8 mouse cellular contexts compared by ENCODE assay signal in genomic region chr4:135683553-135683952, GRCm38 (mm10). TPM values are rescaled to one million over a fixed set of nuclear protein-coding genes. Genes with fewer than 3 reads are reported as not detected.
A peak's percentile ranks its signal among the peaks of the same experiment; 100 is the strongest.
DNase-seq lines count a peak whose midpoint lies in the region; ATAC-seq and TF ChIP-seq lines count a peak whose summit lies in the region.
"Had no signal": no experiment of that assay in that cellular context is flagged by ENCODE, and none has a peak within 500 bp of the region (broad histone marks: within the 10 kb centered on the region; RNA-seq: fewer than 3 reads in every experiment).

No protein-coding gene starts in this region.

- peaks cover 48% of the 10 kb centered on the region for H3K27me3 ChIP-seq in hindbrain, embryonic 14.5 days (ENCODE audit: control insufficient read depth, insufficient read depth, low read length)
- H3K27me3 ChIP-seq in hindbrain, embryonic 12.5 days: peaks cover 45% of the 10 kb centered on the region
- peaks cover 23% of the 10 kb centered on the region for H3K27me3 ChIP-seq in C2C12 (ENCODE audit: control insufficient read depth, insufficient read depth, insufficient read length)
- H3K27me3 ChIP-seq in kidney, postnatal 0 days (ENCODE audit: insufficient read depth, low read length): no peaks in the 10 kb centered on the region
- H3K27me3 ChIP-seq in stomach, postnatal 0 days (ENCODE audit: control insufficient read depth, insufficient read depth, low read length): no peaks in the 10 kb centered on the region

- H3K27ac ChIP-seq in hindbrain, embryonic 14.5 days: no peak overlapping the region
- H3K27ac ChIP-seq in hindbrain, embryonic 12.5 days: no peak overlapping the region
- H3K27ac ChIP-seq in kidney, postnatal 0 days: no peak overlapping the region
- no peak overlapping the region for H3K27ac ChIP-seq in stomach, postnatal 0 days (replicated peaks)
- H3K27ac ChIP-seq: limb, embryonic 12.5 days had no signal

- H3ac ChIP-seq in C2C12 (ENCODE audit: control insufficient read depth, insufficient read length, low read depth): no peak overlapping the region

- no peak overlapping the region for H3K4me2 ChIP-seq in hindbrain, embryonic 14.5 days (replicated peaks)
- no peak overlapping the region for H3K4me2 ChIP-seq in hindbrain, embryonic 12.5 days (replicated peaks)
- no peak overlapping the region for H3K4me2 ChIP-seq in kidney, postnatal 0 days (ENCODE audit: low read length)
- H3K4me2 ChIP-seq in stomach, postnatal 0 days (replicated peaks; ENCODE audit: low read depth): no peak overlapping the region
- H3K4me2 ChIP-seq: limb, embryonic 12.5 days had no signal

- peak; percentile 11 for TF ChIP-seq CTCF in C2C12 (IDR thresholded peaks at IDR 0.05; ENCODE audit: control insufficient read depth, insufficient read depth, insufficient read length)
- TF ChIP-seq CTCF in kidney, postnatal 0 days (IDR thresholded peaks at IDR 0.05; ENCODE audit: low read depth): peak; percentile 78
- peak; percentile 81 for TF ChIP-seq CTCF in stomach, postnatal 0 days (IDR thresholded peaks at IDR 0.05; ENCODE audit: low read depth)

- peak; percentile 45 for DNase-seq in hindbrain, embryonic 14.5 days (ENCODE audit: low spot score)
- DNase-seq in MN1 (ENCODE audit: low spot score): peak; percentile 25
- peak; percentile 71 for DNase-seq in kidney, postnatal 0 days (ENCODE audit: low spot score)
- peak; percentile 77 for DNase-seq in stomach, postnatal 0 days (ENCODE audit: low spot score)
- no peak for DNase-seq in thymus, postnatal 36 days

- H3K9me3 ChIP-seq in hindbrain, embryonic 14.5 days (ENCODE audit: control insufficient read depth, low read length): no peaks in the 10 kb centered on the region
- no peaks in the 10 kb centered on the region for H3K9me3 ChIP-seq in hindbrain, embryonic 12.5 days (replicated peaks)
- H3K9me3 ChIP-seq in kidney, postnatal 0 days (replicated peaks; ENCODE audit: low read length): no peaks in the 10 kb centered on the region
- no peaks in the 10 kb centered on the region for H3K9me3 ChIP-seq in stomach, postnatal 0 days (ENCODE audit: control insufficient read depth, low read length)
- H3K9me3 ChIP-seq: limb, embryonic 12.5 days had no signal

- H3K4me1 ChIP-seq in hindbrain, embryonic 14.5 days (replicated peaks; ENCODE audit: control insufficient read depth, insufficient read depth, low read length): peaks cover 7% of the 10 kb centered on the region; the same call in 1 of the 2 replicates
- H3K4me1 ChIP-seq in hindbrain, embryonic 12.5 days: peaks cover 16% of the 10 kb centered on the region
- no peaks in the 10 kb centered on the region for H3K4me1 ChIP-seq in kidney, postnatal 0 days (replicated peaks; ENCODE audit: insufficient read depth, low read length)
- no peaks in the 10 kb centered on the region; the same call in 1 of the 2 replicates for H3K4me1 ChIP-seq in stomach, postnatal 0 days (replicated peaks; ENCODE audit: control insufficient read depth, insufficient read depth)

- no peaks in the 10 kb centered on the region for H3K36me3 ChIP-seq in hindbrain, embryonic 14.5 days (replicated peaks; ENCODE audit: control insufficient read depth, insufficient read depth)
- no peaks in the 10 kb centered on the region for H3K36me3 ChIP-seq in hindbrain, embryonic 12.5 days
- H3K36me3 ChIP-seq in C2C12 (ENCODE audit: control insufficient read depth, insufficient read depth): no peaks in the 10 kb centered on the region
- H3K36me3 ChIP-seq in kidney, postnatal 0 days (ENCODE audit: insufficient read depth, low read length): no peaks in the 10 kb centered on the region
- no peaks in the 10 kb centered on the region for H3K36me3 ChIP-seq in stomach, postnatal 0 days (ENCODE audit: control insufficient read depth, insufficient read depth, low read length)
- H3K36me3 ChIP-seq: limb, embryonic 12.5 days had no signal

- ATAC-seq in hindbrain, embryonic 14.5 days (ENCODE audit: low FRiP score): no peak
- ATAC-seq in hindbrain, embryonic 12.5 days (ENCODE audit: low FRiP score): no peak
- no peak for ATAC-seq in kidney, postnatal 0 days (replicated peaks; ENCODE audit: low FRiP score, low read depth)
- peak; percentile 47 for ATAC-seq in stomach, postnatal 0 days (ENCODE audit: low FRiP score, low TSS enrichment)

- H3K79me2 ChIP-seq in C2C12 (ENCODE audit: control insufficient read depth, insufficient read depth): no peaks in the 10 kb centered on the region

- no peak overlapping the region for H3K9ac ChIP-seq in hindbrain, embryonic 14.5 days
- H3K9ac ChIP-seq in hindbrain, embryonic 12.5 days: no peak overlapping the region
- no peak overlapping the region for H3K9ac ChIP-seq in kidney, postnatal 0 days (ENCODE audit: low read depth, low read length)
- H3K9ac ChIP-seq in stomach, postnatal 0 days (ENCODE audit: low read length): no peak overlapping the region
- H3K9ac ChIP-seq: limb, embryonic 12.5 days had no signal

- H3K4me3 ChIP-seq in hindbrain, embryonic 14.5 days (replicated peaks; ENCODE audit: low read length): no peak overlapping the region
- H3K4me3 ChIP-seq in hindbrain, embryonic 12.5 days: no peak overlapping the region
- no peak overlapping the region for H3K4me3 ChIP-seq in C2C12 (ENCODE audit: insufficient read depth, poor library complexity, severe bottlenecking)
- no peak overlapping the region for H3K4me3 ChIP-seq in kidney, postnatal 0 days (replicated peaks; ENCODE audit: low read depth, low read length)
- no peak overlapping the region for H3K4me3 ChIP-seq in stomach, postnatal 0 days (ENCODE audit: low read depth, low read length)
- H3K4me3 ChIP-seq: limb, embryonic 12.5 days had no signal

- WGBS in hindbrain, embryonic 14.5 days: 25% methylated on average over 4 of the region's 4 CpGs
- WGBS in hindbrain, embryonic 12.5 days: 20% methylated on average over 4 of the region's 4 CpGs
- WGBS in kidney, postnatal 0 days: 20% methylated on average over 4 of the region's 4 CpGs
- 14% methylated on average over 4 of the region's 4 CpGs for WGBS in stomach, postnatal 0 days

- no peaks in the 10 kb centered on the region for H3K79me3 ChIP-seq in C2C12 (ENCODE audit: low read depth)

- TF ChIP-seq EP300 in stomach, postnatal 0 days (optimal IDR thresholded peaks at IDR 0.05): no peak

TF ChIP-seq in C2C12, 6 proteins besides CTCF, POLR2A, EP300 and RAD21:
- TF ChIP-seq USF1 (IDR thresholded peaks at IDR 0.05; ENCODE audit: low read depth) (no peak), MYOD1 (IDR thresholded peaks at IDR 0.05; ENCODE audit: control insufficient read depth, insufficient read length, low read depth) (no peak), CEBPB (IDR thresholded peaks at IDR 0.05; ENCODE audit: low read depth) (no peak), MYOG (IDR thresholded peaks at IDR 0.05; ENCODE audit: control insufficient read depth, extremely low read depth, insufficient read length) (no peak), MAX (IDR thresholded peaks at IDR 0.05) (no peak), FOSL1 (IDR thresholded peaks at IDR 0.05; ENCODE audit: insufficient read depth, low read length, poor library complexity, severe bottlenecking) (no peak)

RNA-seq across cellular contexts. Expression of gene Ifnlr1, which starts 2.5 kb away (rescaled TPM):
- polyA plus RNA-seq in hindbrain, embryonic 14.5 days (2014; fragmentation: Nextera tagmentation; extraction: Ambion mirVana): 0.25 and 0.54 TPM in 2 replicates
- polyA plus RNA-seq in hindbrain, embryonic 12.5 days (2016; fragmentation: Nextera tagmentation; extraction: Ambion mirVana): 0.42 and 0.65 TPM in 2 replicates
- polyA plus RNA-seq in C2C12 (2012; fragmentation: generic; extraction: Trizol): not detected
- polyA plus RNA-seq in kidney, postnatal 0 days (2015; fragmentation: Nextera tagmentation; extraction: Ambion mirVana): 0.83 and 1.3 TPM in 2 replicates
- polyA plus RNA-seq in stomach, postnatal 0 days (2015; fragmentation: Nextera tagmentation; extraction: Ambion mirVana): 1.9 and 2.1 TPM in 2 replicates

RNA-seq across cellular contexts. Expression of gene Il22ra1, which starts 44.4 kb away (rescaled TPM):
- not detected in 2 replicates for polyA plus RNA-seq in hindbrain, embryonic 14.5 days (2014; fragmentation: Nextera tagmentation; extraction: Ambion mirVana)
- polyA plus RNA-seq in hindbrain, embryonic 12.5 days (2016; fragmentation: Nextera tagmentation; extraction: Ambion mirVana): not detected in 2 replicates
- polyA plus RNA-seq in C2C12 (2012; fragmentation: generic; extraction: Trizol): 0.04 TPM
- 0.04 and 0.08 TPM in 2 replicates for polyA plus RNA-seq in kidney, postnatal 0 days (2015; fragmentation: Nextera tagmentation; extraction: Ambion mirVana)
- polyA plus RNA-seq in stomach, postnatal 0 days (2015; fragmentation: Nextera tagmentation; extraction: Ambion mirVana): 0.56 and 0.63 TPM in 2 replicates
- polyA plus RNA-seq: limb, embryonic 12.5 days had no signal

Comparison
In these comparisons a context has a peak if more than half of its experiments do, and no peak if none do; other contexts are left out.
1. DNase-seq: peak in hindbrain, embryonic 14.5 days (single experiment), MN1 (single experiment), kidney, postnatal 0 days (single experiment) and stomach, postnatal 0 days (single experiment); none in thymus, postnatal 36 days (0 of 2).
2. CTCF ChIP-seq: peak in every context shown above with its lines; median percentile 81 in stomach, postnatal 0 days; 78 in kidney, postnatal 0 days; 11 in C2C12.